Mouse (Mus musculus): Measurements from ENCODE around the gene Dad1.

Dad1 gene

GRCm38 (mm10) chr14:54226911-54227811, 26.7 kb downstream of the Dad1 start:
- in situ Hi-C loops (cut with MseI, MboI), result loop anchor here (5.0 to 25.0 kb wide), 3 partner anchors 165 to 188 kb away; partner anchors contain the start of gene Slc7a7 (in 2 of the 2)

- in situ Hi-C loops (cut with MseI, MboI), result loop anchor here (5.0 to 25.0 kb wide), 3 partner anchors 163 to 189 kb away; partner anchors contain the start of gene Slc7a7 (in 2 of the 2)
These were observed 28.2 kb downstream of the Dad1 start for GRCm38 (mm10) chr14:54225725-54226124.

DNA sequence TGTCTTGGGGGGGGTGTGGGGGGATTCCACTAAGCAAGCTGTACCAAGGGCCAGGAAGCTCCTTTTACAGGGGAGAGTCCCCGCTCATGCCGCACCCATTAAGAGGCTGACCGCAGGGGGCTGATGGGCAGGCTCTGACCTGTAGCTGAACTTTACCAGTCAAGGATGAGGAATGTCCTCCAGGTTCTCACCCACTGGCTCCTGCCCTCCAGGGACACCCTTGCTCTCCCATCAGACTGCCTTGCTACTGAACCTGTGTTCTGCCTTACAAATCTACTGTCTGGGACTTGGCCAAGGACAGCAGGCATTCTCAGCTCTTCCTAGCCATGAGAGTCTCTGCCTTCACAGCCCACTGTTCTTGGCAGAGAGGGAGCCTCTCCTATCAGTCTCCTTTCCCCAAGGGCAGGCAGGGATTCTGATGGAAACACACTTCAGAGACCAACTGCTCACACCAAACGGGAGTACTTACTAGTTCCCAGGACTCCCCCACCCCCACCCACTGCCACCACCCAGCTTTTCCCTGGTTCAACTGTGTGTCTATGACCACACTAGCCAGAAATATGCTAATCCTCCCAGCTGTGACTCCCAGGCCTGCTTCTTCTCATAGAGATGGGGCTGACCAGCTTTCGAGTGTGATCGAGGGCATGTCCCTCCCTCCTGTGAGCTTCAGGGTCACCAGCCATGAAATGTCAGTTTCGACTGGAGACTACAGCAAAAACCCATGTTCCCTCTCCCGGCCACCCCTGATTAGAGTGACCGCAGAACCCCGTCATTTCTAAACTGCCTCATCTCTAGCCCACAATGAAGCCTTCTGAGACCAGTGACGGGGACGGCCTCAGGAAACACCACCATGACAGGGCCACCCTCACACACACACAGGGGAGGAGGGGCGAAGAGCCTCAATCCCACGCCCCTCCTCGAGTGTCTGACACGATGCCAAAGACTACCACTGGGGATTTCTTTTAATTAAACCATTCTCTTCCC, 29.1 kb downstream of the Dad1 start:
- in situ Hi-C loops (cut with MseI, MboI), result loop anchor here (5.0 to 25.0 kb wide), 4 partner anchors 157 to 190 kb away; partner anchors contain the start of gene Slc7a7 (in 2 of the 2)

GRCm38 (mm10) chr14:54224064-54224417, 29.9 kb downstream of the Dad1 start:
- in situ Hi-C loops (cut with MseI, MboI), result loop anchor here in 1 of 2 experiments (5.0 to 10.0 kb wide), 2 partner anchors 157 to 191 kb away; partner anchors contain the start of gene Slc7a7

DNA sequence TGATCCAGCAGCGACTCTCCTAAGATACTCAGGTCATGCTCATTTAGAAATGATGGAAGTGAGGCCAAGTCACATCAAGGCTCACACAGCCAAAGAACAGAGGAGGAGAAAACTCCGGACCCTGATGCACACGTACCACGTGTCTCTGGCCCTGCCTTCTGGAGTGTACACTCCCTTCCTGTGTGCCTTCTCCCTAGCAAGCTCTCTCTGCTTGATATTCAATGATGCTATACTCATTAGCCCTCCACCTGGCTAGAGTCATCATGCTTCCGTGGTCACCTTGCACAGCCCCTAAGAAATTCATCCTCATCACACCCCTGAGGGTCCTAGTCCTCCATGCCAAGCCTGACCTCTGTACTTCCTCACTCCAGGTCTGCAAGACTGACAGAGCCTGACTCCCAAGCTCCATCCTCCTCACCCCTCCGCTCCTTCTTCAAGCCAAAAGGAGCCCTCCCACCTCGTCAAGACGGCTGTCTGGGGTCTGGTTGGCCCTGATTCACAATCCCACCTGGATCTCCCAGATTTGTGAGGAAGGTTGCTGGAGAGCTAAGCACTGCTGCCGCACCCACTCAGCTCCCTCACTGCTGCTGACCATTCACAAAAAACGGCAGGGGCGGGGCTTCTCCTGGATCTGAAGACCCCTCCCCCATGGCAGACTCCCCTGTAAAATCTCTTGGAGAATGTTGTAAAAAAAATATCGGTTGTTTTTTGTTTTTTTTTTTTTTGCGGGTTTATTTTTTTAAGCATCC, 30.4 kb downstream of the Dad1 start:
- in situ Hi-C loops (cut with MseI, MboI), result loop anchor here in 1 of 2 experiments (5.0 to 10.0 kb wide), 2 partner anchors 156 to 191 kb away; partner anchors contain the start of gene Slc7a7

DNA sequence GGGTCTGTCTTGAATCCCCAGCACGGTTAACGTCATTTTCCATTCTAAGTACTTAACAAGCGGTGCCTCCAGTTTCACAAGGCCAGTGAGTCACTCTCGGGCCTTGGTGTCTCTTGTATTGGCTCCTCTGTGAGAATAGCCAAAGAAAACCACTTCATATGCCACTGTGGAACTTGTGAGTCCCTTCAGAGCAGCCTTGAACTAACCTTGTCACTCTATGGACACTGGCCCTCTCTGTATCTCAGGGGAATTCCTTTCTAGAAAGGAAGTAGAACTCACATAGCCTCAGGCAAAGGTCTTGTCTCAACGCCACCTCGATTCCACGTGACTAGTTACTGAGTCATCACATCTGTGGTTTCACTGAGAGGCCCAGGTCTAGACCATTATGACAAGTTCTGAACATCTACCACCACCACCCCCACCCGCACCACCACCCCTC, 31.6 kb downstream of the Dad1 start:
- in situ Hi-C loops (cut with MseI, MboI), result loop anchor here in 1 of 2 experiments (5.0 to 10.0 kb wide), 2 partner anchors 155 to 192 kb away; partner anchors contain the start of gene Slc7a7

- in situ Hi-C loops (cut with MseI, MboI), result loop anchor here in 1 of 2 experiments (5.0 to 10.0 kb wide), 2 partner anchors 154 to 193 kb away; partner anchors contain the start of gene Slc7a7
These were observed 32.3 kb downstream of the Dad1 start for GRCm38 (mm10) chr14:54221641-54222040.

DNA sequence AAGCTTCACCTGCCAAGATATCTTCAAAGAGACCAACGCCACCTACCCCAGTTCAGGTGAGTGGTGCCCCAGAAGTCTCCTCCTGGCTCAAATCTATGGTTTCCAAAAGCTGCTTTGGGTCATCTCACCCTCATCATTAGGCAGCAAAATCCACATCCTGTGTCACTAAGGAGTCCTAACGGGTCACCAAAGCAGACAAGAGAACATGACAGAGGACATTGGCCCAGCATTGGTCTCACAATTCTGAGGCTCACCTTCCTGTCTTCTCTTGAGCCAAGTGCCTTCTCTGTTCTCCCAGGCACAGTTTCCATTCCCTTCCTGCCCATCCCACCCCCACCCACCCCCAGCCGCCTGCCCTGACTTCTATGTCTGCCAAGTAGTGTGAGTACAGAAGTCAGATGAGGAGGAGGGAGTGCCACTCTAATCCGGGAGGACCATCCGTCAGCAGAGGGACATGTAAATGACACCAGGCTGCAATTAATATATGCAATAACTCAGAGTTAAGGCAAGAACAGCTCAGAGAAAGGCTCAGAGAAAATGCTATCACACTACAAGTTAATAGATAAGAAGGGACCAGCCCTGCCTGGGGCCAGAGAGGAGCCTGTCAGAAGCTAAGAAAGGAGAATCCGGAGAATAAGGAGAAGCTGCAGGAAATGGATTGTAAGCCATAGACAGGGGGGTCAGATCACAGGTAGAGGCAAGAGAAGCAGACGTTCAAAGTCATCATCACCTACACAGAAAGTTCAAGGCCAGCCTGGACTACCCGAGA, 33.0 kb downstream of the Dad1 start:
- in situ Hi-C loops (cut with MseI, MboI), result loop anchor here in 1 of 2 experiments (5.0 to 10.0 kb wide), 2 partner anchors 154 to 194 kb away; partner anchors contain the start of gene Slc7a7

- in situ Hi-C loops (cut with MseI, MboI), result loop anchor here in 1 of 2 experiments (5.0 to 10.0 kb wide), 2 partner anchors 153 to 195 kb away; partner anchors contain the start of gene Slc7a7
These were observed 34.1 kb downstream of the Dad1 start for GRCm38 (mm10) chr14:54219849-54220248.

DNA sequence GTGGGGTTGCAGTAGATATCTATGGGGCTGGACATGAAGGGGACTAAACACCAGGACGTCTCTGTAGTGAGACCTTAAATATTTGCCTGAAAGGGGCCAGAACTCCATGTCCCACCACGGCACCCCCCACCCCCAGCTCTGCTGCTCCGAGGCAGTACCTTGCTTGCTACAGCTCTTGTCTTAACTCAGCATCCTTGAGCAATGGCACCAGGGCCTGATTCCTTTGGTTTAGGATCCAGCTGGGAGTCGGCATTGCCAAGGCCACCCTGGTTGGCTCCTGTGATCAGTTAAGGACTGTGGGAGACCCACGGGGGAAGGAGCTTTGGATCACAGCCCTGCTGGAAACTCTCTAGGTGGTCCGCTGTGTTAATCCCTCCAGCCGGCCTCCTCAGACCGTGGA, 34.6 kb downstream of the Dad1 start:
- in situ Hi-C loops (cut with MseI, MboI), result no loop called here

DNA sequence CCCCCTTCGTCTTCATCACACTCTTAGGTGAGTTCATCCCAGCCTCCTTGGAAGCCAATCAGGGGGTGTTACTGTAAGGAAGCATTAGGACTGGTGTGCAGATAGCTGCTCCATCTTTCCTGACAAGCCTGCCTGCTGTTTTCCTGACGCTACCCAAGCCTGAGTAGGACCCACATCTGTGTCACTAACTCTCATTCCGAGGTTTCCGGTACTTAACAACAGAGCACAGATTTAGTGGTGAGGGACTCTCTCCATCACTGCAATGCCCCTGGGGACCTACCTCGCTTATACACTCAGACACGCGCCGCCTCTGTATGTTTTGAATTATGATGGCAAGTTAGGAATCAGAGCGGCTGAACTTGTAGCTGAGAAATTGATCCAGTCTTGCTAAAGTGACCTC, 35.2 kb downstream of the Dad1 start:
- in situ Hi-C loops (cut with MseI, MboI), result no loop called here

- in situ Hi-C loops (cut with MseI, MboI), result no loop called here
These were observed 35.7 kb downstream of the Dad1 start for GRCm38 (mm10) chr14:54218233-54218632.

- in situ Hi-C loops (cut with MseI, MboI), result no loop called here
These were observed 37.8 kb downstream of the Dad1 start for GRCm38 (mm10) chr14:54216126-54216525.

DNA sequence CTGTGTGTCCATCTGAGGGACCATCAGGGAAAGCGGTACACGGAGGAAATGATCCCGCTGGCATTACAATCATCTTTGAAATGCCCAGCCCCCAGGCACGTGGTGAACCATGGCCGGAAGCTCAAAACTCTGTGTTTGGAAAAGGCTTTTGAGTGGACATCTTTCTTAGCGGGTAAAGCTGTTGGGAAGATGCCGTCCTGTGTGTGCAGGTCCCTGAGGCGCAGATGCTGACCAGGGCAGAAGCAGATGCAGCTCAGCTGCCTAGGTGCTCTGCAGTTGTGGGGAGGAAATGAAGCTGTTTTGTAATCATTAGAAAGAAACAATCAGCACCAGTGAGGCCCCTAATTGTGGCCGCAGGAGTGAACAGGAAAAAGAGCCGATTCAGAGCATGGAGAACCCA, 39.0 kb downstream of the Dad1 start:
- in situ Hi-C loops (cut with MseI, MboI), result no loop called here

DNA sequence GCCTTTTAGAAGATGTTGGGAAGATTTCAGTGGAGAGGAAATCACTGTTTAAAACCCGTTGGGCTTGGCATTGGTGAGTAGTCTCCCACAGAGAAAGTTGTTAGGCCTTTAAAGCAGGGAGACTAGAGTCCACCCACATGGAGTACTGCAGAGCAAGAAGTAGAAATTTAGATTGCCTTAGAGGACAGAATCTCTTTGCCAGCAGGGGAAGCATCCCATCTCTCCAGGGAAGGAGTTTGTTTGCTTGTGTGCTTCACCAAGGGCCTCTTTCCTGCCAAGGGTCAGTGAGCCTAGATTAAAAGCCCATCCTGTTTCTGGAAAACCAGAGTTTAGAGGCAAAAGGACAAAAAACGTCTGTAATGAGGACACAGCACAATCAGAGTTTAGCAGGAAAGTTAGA, 39.4 kb downstream of the Dad1 start:
- in situ Hi-C loops (cut with MseI, MboI), result no loop called here

GRCm38 (mm10) chr14:54213734-54214133, 40.2 kb downstream of the Dad1 start:
- in situ Hi-C loops (cut with MseI, MboI), result no loop called here

DNA sequence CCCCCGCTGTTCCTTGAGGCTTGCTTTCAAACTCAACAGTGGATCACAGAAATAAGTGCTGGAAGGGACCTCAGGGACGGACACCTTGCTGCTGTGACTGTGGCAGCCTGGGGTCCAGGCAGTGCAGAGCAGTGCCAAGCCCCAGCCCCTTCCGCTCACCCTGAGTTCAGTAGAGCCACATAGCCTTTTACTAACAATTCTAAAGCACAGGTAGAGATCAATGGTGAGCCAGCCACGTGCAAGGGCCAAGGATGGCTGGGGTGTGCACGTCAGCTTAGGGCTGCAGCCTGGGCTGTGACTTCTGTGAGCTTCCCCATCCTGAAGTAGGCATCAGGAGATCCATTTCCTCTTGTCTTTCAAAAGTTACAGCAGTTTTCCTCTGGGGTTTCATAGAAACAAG, 42.1 kb downstream of the Dad1 start:
- in situ Hi-C loops (cut with MseI, MboI), result no loop called here

DNA sequence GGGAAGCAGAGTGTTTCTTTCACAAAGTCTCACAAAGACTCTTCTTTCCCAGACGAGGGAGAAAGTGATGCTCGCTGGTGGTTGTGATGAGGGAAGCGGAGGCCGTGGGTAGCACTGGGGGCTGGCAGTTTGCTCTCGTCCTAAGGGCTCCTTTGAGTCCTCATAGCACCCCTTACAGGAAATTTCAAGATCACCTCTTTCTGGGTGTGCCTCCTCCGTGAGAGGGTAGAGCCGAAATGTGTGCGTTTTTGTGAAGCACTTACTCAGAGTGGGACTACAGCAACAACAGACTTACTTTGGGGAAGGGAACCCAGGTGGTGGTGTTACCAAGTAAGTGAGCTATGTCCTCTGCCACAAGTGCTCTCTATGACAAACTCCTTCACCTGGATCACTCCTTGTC, 42.7 kb downstream of the Dad1 start:
- in situ Hi-C loops (cut with MseI, MboI), result no loop called here

DNA sequence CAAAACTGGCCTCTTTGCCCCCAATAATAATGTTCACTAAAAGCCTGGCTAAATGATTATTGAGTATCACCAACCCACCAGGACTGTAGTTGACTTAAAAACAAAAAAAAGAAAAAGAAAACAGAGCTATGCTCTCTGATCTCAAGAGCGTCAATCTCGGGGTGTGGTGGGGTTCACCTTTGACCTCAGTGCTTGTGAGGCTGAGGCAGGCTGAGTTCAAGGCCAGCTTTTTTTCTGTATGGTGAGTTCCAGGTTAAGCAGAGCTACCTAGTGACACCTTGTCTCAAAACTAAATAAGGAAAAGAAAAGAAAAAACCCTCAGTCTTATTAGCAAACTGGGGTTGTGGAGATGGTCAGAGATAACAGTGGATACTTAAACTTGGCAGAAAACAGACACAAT, 43.5 kb downstream of the Dad1 start:
- in situ Hi-C loops (cut with MseI, MboI), result no loop called here

DNA sequence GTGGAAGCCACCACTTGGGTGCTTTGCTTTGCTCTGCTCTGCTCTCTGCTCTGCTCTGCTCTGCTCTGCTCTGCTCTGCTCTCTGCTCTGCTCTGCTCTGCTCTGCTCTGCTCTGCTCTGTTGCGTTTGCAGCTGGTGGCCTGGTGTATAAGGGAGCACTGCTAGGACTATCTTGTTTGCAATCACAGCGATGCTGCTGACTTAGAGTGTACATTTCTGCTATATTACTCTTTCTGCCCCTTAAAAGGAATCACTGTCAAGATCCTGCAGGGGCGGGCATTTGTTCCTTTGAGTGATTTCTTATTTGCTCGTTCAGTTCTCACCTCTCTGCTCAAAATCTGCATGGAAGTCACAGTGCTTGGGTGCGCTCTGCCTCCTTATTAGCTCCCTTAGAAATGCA, 44.0 kb downstream of the Dad1 start:
- in situ Hi-C loops (cut with MseI, MboI), result no loop called here
